Mouse (Mus musculus) neural tube, embryonic 14.5 days (tissue): ENCODE measurements around the gene Morc4. TPM values are rescaled to one million over a fixed set of nuclear protein-coding genes. Genes with fewer than 3 reads are reported as not detected.

Experiments used
- ATAC-seq: fragments of 200-750 bp; cut with Nextera tagmentation; 2 replicates; pipeline ENCODE4 v1.8.0; 2017; ENCODE audit warnings: low read depth, mild to moderate bottlenecking, moderate TSS enrichment, moderate library complexity
- H3K27ac ChIP-seq: fragments of 300-500 bp; sonication (generic); 2 replicates; pipeline ENCODE4 v1.5.1; 2014; ENCODE audit warnings: low read depth, mild to moderate bottlenecking, control low read depth, low read length, moderate library complexity, mixed read lengths
- H3K27me3 ChIP-seq: fragments of 300-500 bp; sonication (generic); 2 replicates; pipeline ENCODE4 v1.6.1; 2014; ENCODE audit warnings: low read length; ENCODE audit not compliant: control insufficient read depth, insufficient read depth
- H3K36me3 ChIP-seq: fragments of 300-500 bp; sonication (generic); 2 replicates; pipeline ENCODE4 v1.6.1; 2014; ENCODE audit warnings: low read length, mixed read lengths; ENCODE audit not compliant: control insufficient read depth, insufficient read depth
- H3K4me1 ChIP-seq: fragments of 300-500 bp; sonication (generic); 2 replicates; pipeline ENCODE4 v1.6.1; 2014; ENCODE audit warnings: low read length; ENCODE audit not compliant: control insufficient read depth, insufficient read depth
- H3K4me2 ChIP-seq: fragments of 300-500 bp; sonication (generic); 2 replicates; pipeline ENCODE4 v1.6.1; 2014; ENCODE audit warnings: mild to moderate bottlenecking, low read depth, low read length, control low read depth
- H3K4me3 ChIP-seq: fragments of 300-500 bp; sonication (generic); 2 replicates; pipeline ENCODE4 v1.5.1; 2014; ENCODE audit warnings: low read depth, low read length, control low read depth, mixed read lengths
- H3K9ac ChIP-seq: fragments of 300-500 bp; sonication (generic); replicated peaks from 2 replicates; pipeline ENCODE4 v1.6.1; 2014; ENCODE audit warnings: low read depth, mild to moderate bottlenecking, control low read depth, low read length, mixed read lengths
- H3K9me3 ChIP-seq: fragments of 300-500 bp; sonication (generic); 2 replicates; pipeline ENCODE4 v1.6.1; 2016; ENCODE audit warnings: low read length; ENCODE audit not compliant: control insufficient read depth
- WGBS: fragments of 180-500 bp; shearing (Covaris S2); extraction: QIAGEN DNeasy Blood & Tissue Kit; methylation state at CpG from one replicate; pipeline ENCODE4 v1.1.7; 2014; 5-methylcytosine and 5-hydroxymethylcytosine counted together
- polyA plus RNA-seq: library from polyadenylated mRNA; unstranded; fragments of >200 nt; fragmentation: Nextera tagmentation; extraction: Ambion mirVana; gene quantifications from 2 replicates; pipeline ENCODE4 v1.2.1, GENCODE M21; 2014

Morc4 gene
- polyA plus RNA-seq, 1 experiment from 2014 or later: 4.2 TPM

GRCm38 (mm10) chrX:139841091-139841490 is 30.4 kb downstream of the Morc4 start:
- H3K27me3 ChIP-seq: no peaks in the 10 kb centered on the region
- H3K4me1 ChIP-seq: no peaks in the 10 kb centered on the region
- no peaks in the 10 kb centered on the region for H3K36me3 ChIP-seq
- H3K4me2 ChIP-seq: no peak overlapping the region
- ATAC-seq: no peak
- no peak overlapping the region for H3K27ac ChIP-seq
- no peak overlapping the region for H3K4me3 ChIP-seq
- H3K9me3 ChIP-seq: no peaks in the 10 kb centered on the region
- WGBS: 84% methylated on average over 6 of the region's 6 CpGs
- no peak overlapping the region for H3K9ac ChIP-seq

DNA sequence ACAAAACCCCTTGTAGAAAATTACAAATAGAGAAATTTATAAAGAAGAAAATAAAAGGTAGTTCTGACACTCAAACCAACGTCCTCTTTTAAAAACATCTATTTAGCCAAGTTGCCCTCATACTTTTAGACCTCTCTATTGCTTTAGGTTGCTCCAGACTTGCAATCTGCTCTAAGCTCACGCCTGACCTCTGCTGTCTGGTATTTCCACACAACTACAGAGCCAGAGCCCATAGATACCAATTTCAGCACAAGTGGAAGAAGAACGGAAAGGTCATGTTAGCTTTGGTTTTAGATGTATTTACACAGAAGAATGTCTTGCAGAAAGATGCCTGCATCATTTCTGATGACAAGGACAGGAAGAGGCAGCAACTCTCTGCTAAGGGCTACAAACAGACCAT is 32.4 kb downstream of the Morc4 start:
- no peaks in the 10 kb centered on the region for H3K27me3 ChIP-seq
- no peak overlapping the region for H3K27ac ChIP-seq
- WGBS: 54% methylated on average over 3 of the region's 3 CpGs
- no peaks in the 10 kb centered on the region for H3K36me3 ChIP-seq
- H3K4me1 ChIP-seq: no peaks in the 10 kb centered on the region
- no peaks in the 10 kb centered on the region for H3K9me3 ChIP-seq
- H3K4me3 ChIP-seq: no peak overlapping the region
- ATAC-seq: no peak
- no peak overlapping the region for H3K9ac ChIP-seq
- no peak overlapping the region for H3K4me2 ChIP-seq

- H3K27ac ChIP-seq: no peak overlapping the region
- H3K27me3 ChIP-seq: no peaks in the 10 kb centered on the region
- no peak for ATAC-seq
- H3K9me3 ChIP-seq: no peaks in the 10 kb centered on the region
- H3K4me3 ChIP-seq: no peak overlapping the region
- H3K4me1 ChIP-seq: no peaks in the 10 kb centered on the region
- no peaks in the 10 kb centered on the region for H3K36me3 ChIP-seq
- no peak overlapping the region for H3K4me2 ChIP-seq
- WGBS: 24% methylated on average over 5 of the region's 5 CpGs
- H3K9ac ChIP-seq: no peak overlapping the region
These were observed 39.0 kb downstream of the Morc4 start for GRCm38 (mm10) chrX:139832464-139832863.

- no peak for ATAC-seq
- H3K4me1 ChIP-seq: no peaks in the 10 kb centered on the region
- H3K4me3 ChIP-seq: no peak overlapping the region
- no peaks in the 10 kb centered on the region for H3K27me3 ChIP-seq
- H3K9me3 ChIP-seq: no peaks in the 10 kb centered on the region
- no peaks in the 10 kb centered on the region for H3K36me3 ChIP-seq
- H3K9ac ChIP-seq: no peak overlapping the region
- H3K4me2 ChIP-seq: no peak overlapping the region
- WGBS: 90% methylated on average over 6 of the region's 6 CpGs
- no peak overlapping the region for H3K27ac ChIP-seq
These were observed 42.9 kb downstream of the Morc4 start for GRCm38 (mm10) chrX:139828363-139829092.

GRCm38 (mm10) chrX:139826926-139827325 is 44.6 kb downstream of the Morc4 start:
- H3K4me3 ChIP-seq: no peak overlapping the region
- no peak for ATAC-seq
- H3K27me3 ChIP-seq: no peaks in the 10 kb centered on the region
- 91% methylated on average over 4 of the region's 4 CpGs for WGBS
- no peaks in the 10 kb centered on the region for H3K4me1 ChIP-seq
- no peak overlapping the region for H3K9ac ChIP-seq
- H3K36me3 ChIP-seq: no peaks in the 10 kb centered on the region
- no peaks in the 10 kb centered on the region for H3K9me3 ChIP-seq
- no peak overlapping the region for H3K27ac ChIP-seq
- H3K4me2 ChIP-seq: no peak overlapping the region

GRCm38 (mm10) chrX:139825402-139825801 is 46.1 kb downstream of the Morc4 start:
- Histone ChIP-seq H3K4me2 (no peak overlapping the region), H3K4me1 (no peaks in the 10 kb centered on the region), H3K9me3 (no peaks in the 10 kb centered on the region), H3K27ac (no peak overlapping the region), H3K9ac (no peak overlapping the region), H3K4me3 (no peak overlapping the region), H3K36me3 (no peaks in the 10 kb centered on the region), H3K27me3 (no peaks in the 10 kb centered on the region)
- ATAC-seq: no peak
- 80% methylated on average over 1 of the region's 1 CpGs for WGBS

DNA sequence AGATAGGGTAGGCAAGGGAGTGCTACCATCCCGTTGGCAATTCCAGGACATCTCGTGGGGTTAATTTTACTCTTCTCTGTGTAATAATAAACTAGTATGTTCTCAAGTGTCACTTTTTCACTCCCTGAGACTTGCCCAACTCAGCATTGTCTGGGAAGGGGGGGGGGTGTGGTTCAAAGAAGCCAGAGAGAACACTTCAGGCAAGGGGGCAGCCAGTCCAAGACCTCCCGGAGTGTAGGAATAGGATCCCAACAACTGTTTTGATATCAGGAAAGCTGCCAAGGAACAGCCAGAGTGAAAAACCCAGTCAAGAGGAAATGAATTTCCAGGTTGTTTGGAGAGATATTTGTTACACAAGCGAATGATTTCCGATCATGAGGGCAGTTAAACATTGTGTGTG is 56.3 kb downstream of the Morc4 start:
- Histone ChIP-seq H3K4me3 (no peak overlapping the region), H3K9ac (no peak overlapping the region), H3K4me1 (no peaks in the 10 kb centered on the region), H3K36me3 (no peaks in the 10 kb centered on the region), H3K27ac (no peak overlapping the region), H3K9me3 (no peaks in the 10 kb centered on the region), H3K4me2 (no peak overlapping the region), H3K27me3 (no peaks in the 10 kb centered on the region)
- WGBS: 84% methylated on average over 5 of the region's 5 CpGs
- no peak for ATAC-seq

- no peak overlapping the region for H3K4me2 ChIP-seq
- 96% methylated on average over 8 of the region's 8 CpGs for WGBS
- H3K9ac ChIP-seq: no peak overlapping the region
- no peak overlapping the region for H3K4me3 ChIP-seq
- H3K9me3 ChIP-seq: no peaks in the 10 kb centered on the region
- no peak overlapping the region for H3K27ac ChIP-seq
- ATAC-seq: no peak
- H3K27me3 ChIP-seq: no peaks in the 10 kb centered on the region
- H3K36me3 ChIP-seq: no peaks in the 10 kb centered on the region
- H3K4me1 ChIP-seq: no peaks in the 10 kb centered on the region
These were observed 57.4 kb downstream of the Morc4 start for GRCm38 (mm10) chrX:139814018-139814635.

- H3K4me3 ChIP-seq: no peak overlapping the region
- H3K9ac ChIP-seq: no peak overlapping the region
- H3K36me3 ChIP-seq: no peaks in the 10 kb centered on the region
- H3K27ac ChIP-seq: no peak overlapping the region
- no peak overlapping the region for H3K4me2 ChIP-seq
- no peaks in the 10 kb centered on the region for H3K27me3 ChIP-seq
- no peak for ATAC-seq
- no peaks in the 10 kb centered on the region for H3K9me3 ChIP-seq
- H3K4me1 ChIP-seq: no peaks in the 10 kb centered on the region
- WGBS: 77% methylated on average over 9 of the region's 9 CpGs
These were observed 58.0 kb downstream of the Morc4 start for GRCm38 (mm10) chrX:139813299-139814002.
